Mouse (Mus musculus): ENCODE data around the gene Hlcs.

Hlcs gene

GRCm38 (mm10) chr16:94327781-94328711 is 14.7 kb upstream of the Hlcs start, which contains the start of gene Ripply3:
Ripply3 (plus strand) TSS chr16:94328420.
- peak; percentile 89 for DNase-seq

GRCm38 (mm10) chr16:94326008-94326407 is 12.6 kb upstream of the Hlcs start:
- DNase-seq: no peak

- DNase-seq: peak; percentile 65
Measured at GRCm38 (mm10) chr16:94323681-94324080, 10.3 kb upstream of the Hlcs start.

- DNase-seq: no peak
Measured at GRCm38 (mm10) chr16:94320223-94320622, 6.9 kb upstream of the Hlcs start.

GRCm38 (mm10) chr16:94317752-94318151 is 4.4 kb upstream of the Hlcs start:
- DNase-seq: peak; percentile 85

- no peak for DNase-seq
Measured at GRCm38 (mm10) chr16:94315215-94315614, 1.8 kb upstream of the Hlcs start.

GRCm38 (mm10) chr16:94314626-94315025 is 1.3 kb upstream of the Hlcs start:
- no peak for DNase-seq

GRCm38 (mm10) chr16:94312663-94313228 is 625 bp downstream of the Hlcs start:
- peak; percentile 88 for DNase-seq

- no peak for DNase-seq
Measured at GRCm38 (mm10) chr16:94311931-94312330, 1.4 kb downstream of the Hlcs start.

GRCm38 (mm10) chr16:94311416-94311815 is 2.0 kb downstream of the Hlcs start:
- DNase-seq: no peak

GRCm38 (mm10) chr16:94309025-94309424 is 4.3 kb downstream of the Hlcs start:
- DNase-seq: no peak

GRCm38 (mm10) chr16:94307942-94308341 is 5.4 kb downstream of the Hlcs start:
- no peak for DNase-seq

GRCm38 (mm10) chr16:94307526-94307925 is 5.8 kb downstream of the Hlcs start:
- DNase-seq: no peak

GRCm38 (mm10) chr16:94303203-94303535 is 10.2 kb downstream of the Hlcs start:
- no peak for DNase-seq

GRCm38 (mm10) chr16:94302274-94303202 is 10.8 kb downstream of the Hlcs start:
- DNase-seq: peak; percentile 43

GRCm38 (mm10) chr16:94301696-94302095 is 11.7 kb downstream of the Hlcs start:
- no peak for DNase-seq

- DNase-seq: no peak
Measured at GRCm38 (mm10) chr16:94301194-94301593, 12.2 kb downstream of the Hlcs start.

GRCm38 (mm10) chr16:94299210-94299609 is 14.2 kb downstream of the Hlcs start:
- DNase-seq: no peak

GRCm38 (mm10) chr16:94298081-94298480 is 15.3 kb downstream of the Hlcs start:
- DNase-seq: no peak

GRCm38 (mm10) chr16:94291141-94291540 is 22.2 kb downstream of the Hlcs start:
- DNase-seq: no peak

- DNase-seq: peak; percentile 81
Measured at GRCm38 (mm10) chr16:94290073-94290999, 23.0 kb downstream of the Hlcs start.
